15 mouse cellular contexts compared by ENCODE assay signal in the genomic region with DNA sequence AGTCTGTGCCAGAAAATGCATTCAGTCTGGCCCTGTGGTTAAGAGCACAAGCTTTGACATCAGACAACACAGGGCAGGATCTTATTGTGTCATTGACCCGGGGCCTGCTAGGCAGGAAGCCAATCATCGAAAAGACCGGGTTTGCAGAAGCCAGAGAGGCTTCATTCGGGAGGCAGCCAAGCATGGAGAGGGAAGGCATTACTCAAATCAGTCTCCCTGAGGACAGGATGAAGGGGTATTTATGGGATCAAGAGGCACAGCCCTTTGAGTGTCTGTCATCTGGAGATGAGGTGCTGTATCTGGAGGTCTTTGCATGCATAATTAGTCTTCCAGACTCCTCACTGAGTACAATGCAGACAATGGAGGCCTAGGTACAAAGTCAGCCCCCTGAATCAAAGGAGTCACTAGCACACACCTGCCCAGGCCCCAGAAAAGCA. TPM values are rescaled to one million over a fixed set of nuclear protein-coding genes. Genes with fewer than 3 reads are reported as not detected.
DNase-seq lines count a peak whose midpoint lies in the region; ATAC-seq lines count a peak whose summit lies in the region.
"Had no signal": no experiment of that assay in that cellular context is flagged by ENCODE, and none has a peak within 500 bp of the region (broad histone marks: within the 10 kb centered on the region; RNA-seq: fewer than 3 reads in every experiment).

No protein-coding gene starts in this region.

- H3K4me2 ChIP-seq in kidney, embryonic 15.5 days, result no peak overlapping the region
- H3K4me2 ChIP-seq in midbrain, embryonic 14.5 days (ENCODE audit: low read length), result no peak overlapping the region
- H3K4me2 ChIP-seq in heart, embryonic 11.5 days, result no peak overlapping the region
- H3K4me2 ChIP-seq: embryonic facial prominence, embryonic 15.5 days had no signal

- H3K4me1 ChIP-seq in kidney, embryonic 15.5 days, result peaks cover 17% of the 10 kb centered on the region
- H3K4me1 ChIP-seq in midbrain, embryonic 14.5 days (ENCODE audit: control insufficient read depth, insufficient read depth, low read length), result peaks cover 4% of the 10 kb centered on the region; the same call in 1 of the 2 replicates
- peaks cover 6% of the 10 kb centered on the region; the same call in 1 of the 2 replicates for H3K4me1 ChIP-seq in heart, embryonic 11.5 days (ENCODE audit: control insufficient read depth, insufficient read depth, low read length)

- no peaks in the 10 kb centered on the region for H3K9me3 ChIP-seq in kidney, embryonic 15.5 days (replicated peaks)
- H3K9me3 ChIP-seq in midbrain, embryonic 14.5 days (ENCODE audit: control insufficient read depth, low read length), result no peaks in the 10 kb centered on the region
- no peaks in the 10 kb centered on the region for H3K9me3 ChIP-seq in heart, embryonic 11.5 days (replicated peaks; ENCODE audit: control insufficient read depth, low read length)
- H3K9me3 ChIP-seq: embryonic facial prominence, embryonic 15.5 days; G1E had no signal

- peak; percentile 79 for DNase-seq in kidney, adult 11 months
- peak; percentile 64 for DNase-seq in ovary, adult 18-20 months (ENCODE audit: low spot score)
- DNase-seq in ovary, postnatal 14 days (ENCODE audit: low spot score), result no peak
- DNase-seq in midbrain, embryonic 14.5 days, result peak; percentile 29
- no peak for DNase-seq in thymus, postnatal 0 days (ENCODE audit: low spot score)
- DNase-seq: cerebellum, postnatal 14 days; gastrocnemius, postnatal 36 days; heart, postnatal 10 days had no signal

- no peaks in the 10 kb centered on the region for H3K36me3 ChIP-seq in kidney, embryonic 15.5 days
- no peaks in the 10 kb centered on the region for H3K36me3 ChIP-seq in midbrain, embryonic 14.5 days (ENCODE audit: control insufficient read depth, insufficient read depth, low read length)
- H3K36me3 ChIP-seq in heart, embryonic 11.5 days (ENCODE audit: control insufficient read depth, insufficient read depth, low read length), result no peaks in the 10 kb centered on the region
- H3K36me3 ChIP-seq: embryonic facial prominence, embryonic 15.5 days; G1E had no signal

- H3K27ac ChIP-seq in kidney, embryonic 15.5 days, result no peak overlapping the region
- 0 out of 2 replicates have a peak overlapping the region, but pooled peaks have one; percentile 37 for H3K27ac ChIP-seq in midbrain, embryonic 14.5 days (replicated peaks; ENCODE audit: low read depth, low read length)
- no peak overlapping the region for H3K27ac ChIP-seq in heart, embryonic 11.5 days (ENCODE audit: low read depth, low read length)
- H3K27ac ChIP-seq: embryonic facial prominence, embryonic 15.5 days; kidney, postnatal 0 days had no signal

- no peak overlapping the region for H3K4me3 ChIP-seq in kidney, embryonic 15.5 days (replicated peaks)
- H3K4me3 ChIP-seq in midbrain, embryonic 14.5 days (replicated peaks; ENCODE audit: low read depth, low read length), result no peak overlapping the region
- no peak overlapping the region for H3K4me3 ChIP-seq in heart, embryonic 11.5 days (ENCODE audit: low read depth, low read length)
- H3K4me3 ChIP-seq: embryonic facial prominence, embryonic 15.5 days had no signal

- H3K27me3 ChIP-seq in kidney, embryonic 15.5 days, result no peaks in the 10 kb centered on the region
- no peaks in the 10 kb centered on the region for H3K27me3 ChIP-seq in midbrain, embryonic 14.5 days (ENCODE audit: control insufficient read depth, insufficient read depth, low read length)
- no peaks in the 10 kb centered on the region for H3K27me3 ChIP-seq in heart, embryonic 11.5 days (ENCODE audit: control insufficient read depth, insufficient read depth, low read length)
- H3K27me3 ChIP-seq: embryonic facial prominence, embryonic 15.5 days had no signal

- no peak overlapping the region for H3K9ac ChIP-seq in kidney, embryonic 15.5 days
- 0 out of 2 replicates have a peak overlapping the region, but pooled peaks have one; percentile 12 for H3K9ac ChIP-seq in midbrain, embryonic 14.5 days (replicated peaks; ENCODE audit: low read length)
- H3K9ac ChIP-seq in heart, embryonic 11.5 days (ENCODE audit: low read depth, low read length), result no peak overlapping the region
- H3K9ac ChIP-seq: embryonic facial prominence, embryonic 15.5 days had no signal

- 16% methylated on average over 4 of the region's 4 CpGs for WGBS in kidney, embryonic 15.5 days
- under 1% methylated on average over 4 of the region's 4 CpGs for WGBS in midbrain, embryonic 14.5 days
- WGBS in heart, embryonic 11.5 days (ENCODE audit: insufficient replicate concordance), result 57% methylated on average over 4 of the region's 4 CpGs

- no peak for ATAC-seq in kidney, embryonic 15.5 days (replicated peaks; ENCODE audit: low FRiP score)
- 0 out of 2 replicates have a peak, but pooled peaks have one; percentile 16 for ATAC-seq in granulocyte monocyte progenitor cell, adult 5-6 weeks (replicated peaks; ENCODE audit: poor library complexity, severe bottlenecking)
- ATAC-seq in midbrain, embryonic 14.5 days (ENCODE audit: low FRiP score, low TSS enrichment), result no peak
- no peak for ATAC-seq in heart, embryonic 11.5 days (replicated peaks; ENCODE audit: insufficient number of reproducible peaks, low FRiP score, low TSS enrichment)
- ATAC-seq: forebrain, embryonic 16.5 days had no signal

RNA-seq across cellular contexts. Expression of a gene that starts 10.4 kb away (rescaled TPM):
- polyA plus RNA-seq in kidney, embryonic 15.5 days (2015; fragmentation: Nextera tagmentation; extraction: Ambion mirVana), result 49.2 and 49.7 TPM in 2 replicates
- 32.6 and 46.7 TPM in 2 replicates for total RNA-seq in granulocyte monocyte progenitor cell, adult 5-6 weeks (2014; fragmentation: Nextera tagmentation)
- 10.5 and 12.8 TPM in 2 replicates for total RNA-seq in granulocyte monocyte progenitor cell, adult 5-6 weeks (2017)
- 121 and 141 TPM in 2 replicates for polyA plus RNA-seq in midbrain, embryonic 14.5 days (2014; fragmentation: Nextera tagmentation; extraction: Ambion mirVana)
- 39.3 and 40.6 TPM in 2 replicates for polyA plus RNA-seq in heart, embryonic 11.5 days (2014; fragmentation: Nextera tagmentation; extraction: Ambion mirVana)
- 22.5 and 33.6 TPM in 2 replicates for polyA plus RNA-seq in thymus, postnatal 0 days (2015; fragmentation: Nextera tagmentation; extraction: Ambion mirVana)

RNA-seq across cellular contexts. Expression of a gene that starts 45.2 kb away (rescaled TPM):
- 4.4 and 7.1 TPM in 2 replicates for polyA plus RNA-seq in kidney, embryonic 15.5 days (2015; fragmentation: Nextera tagmentation; extraction: Ambion mirVana)
- total RNA-seq in granulocyte monocyte progenitor cell, adult 5-6 weeks (2014; fragmentation: Nextera tagmentation), result 2.6 TPM in 1 of 2 replicates, not detected in the other
- 0.56 and 0.77 TPM in 2 replicates for total RNA-seq in granulocyte monocyte progenitor cell, adult 5-6 weeks (2017)
- 21.6 and 24.4 TPM in 2 replicates for polyA plus RNA-seq in midbrain, embryonic 14.5 days (2014; fragmentation: Nextera tagmentation; extraction: Ambion mirVana)
- polyA plus RNA-seq in heart, embryonic 11.5 days (2014; fragmentation: Nextera tagmentation; extraction: Ambion mirVana), result 10.0 and 11.7 TPM in 2 replicates
- 0.91 and 1.0 TPM in 2 replicates for polyA plus RNA-seq in thymus, postnatal 0 days (2015; fragmentation: Nextera tagmentation; extraction: Ambion mirVana)

RNA-seq across cellular contexts. Expression of a gene that starts 55.9 kb away (rescaled TPM):
- polyA plus RNA-seq in kidney, embryonic 15.5 days (2015; fragmentation: Nextera tagmentation; extraction: Ambion mirVana), result 1.6 and 2.3 TPM in 2 replicates
- 10.9 and 11.9 TPM in 2 replicates for total RNA-seq in granulocyte monocyte progenitor cell, adult 5-6 weeks (2014; fragmentation: Nextera tagmentation)
- 6.5 and 8.6 TPM in 2 replicates for total RNA-seq in granulocyte monocyte progenitor cell, adult 5-6 weeks (2017)
- 0.50 and 0.59 TPM in 2 replicates for polyA plus RNA-seq in midbrain, embryonic 14.5 days (2014; fragmentation: Nextera tagmentation; extraction: Ambion mirVana)
- polyA plus RNA-seq in heart, embryonic 11.5 days (2014; fragmentation: Nextera tagmentation; extraction: Ambion mirVana), result 43.1 and 43.7 TPM in 2 replicates
- polyA plus RNA-seq in thymus, postnatal 0 days (2015; fragmentation: Nextera tagmentation; extraction: Ambion mirVana), result 57.5 and 68.6 TPM in 2 replicates

Comparison
In these comparisons a context has a peak if more than half of its experiments do, and no peak if none do; other contexts are left out.
1. DNase-seq: peak in kidney, adult 11 months (single experiment), ovary, adult 18-20 months (single experiment) and midbrain, embryonic 14.5 days (single experiment); none in ovary, postnatal 14 days (single experiment) and thymus, postnatal 0 days (single experiment).
2. RNA of a gene that starts 55.9 kb away (polyA plus RNA-seq): 57.5 to 68.6 TPM in thymus, postnatal 0 days and 43.1 to 43.7 TPM in heart, embryonic 11.5 days; 1.6 to 2.3 TPM in kidney, embryonic 15.5 days and 0.50 to 0.59 TPM in midbrain, embryonic 14.5 days; every median in the first group is over 10 times any median in the second.